22 mouse cellular contexts compared by ENCODE assay signal in genomic region chr5:129208279-129208678, GRCm38 (mm10).
DNase-seq lines count a peak whose midpoint lies in the region; ATAC-seq lines count a peak whose summit lies in the region.
"Had no signal": no experiment of that assay in that cellular context is flagged by ENCODE, and none has a peak within 500 bp of the region (broad histone marks: within the 10 kb centered on the region; RNA-seq: fewer than 3 reads in every experiment).

No protein-coding gene starts in this region.

- 0 out of 2 replicates have a peak, but pooled peaks cover 7% of the 10 kb centered on the region for H3K27me3 ChIP-seq in kidney, embryonic 14.5 days (ENCODE audit: control insufficient read depth, insufficient read depth, low read length)
- H3K27me3 ChIP-seq in kidney, embryonic 16.5 days (ENCODE audit: insufficient read depth, low read length): no peaks in the 10 kb centered on the region; the same call in 1 of the 2 replicates
- H3K27me3 ChIP-seq: CH12.LX; forebrain, embryonic 13.5 days; forebrain, embryonic 15.5 days had no signal

- no peak overlapping the region for H3K4me3 ChIP-seq in kidney, embryonic 14.5 days (ENCODE audit: low read length)
- no peak overlapping the region for H3K4me3 ChIP-seq in kidney, embryonic 16.5 days (ENCODE audit: low read length)
- H3K4me3 ChIP-seq: embryonic facial prominence, embryonic 10.5 days; embryonic facial prominence, embryonic 12.5 days; forebrain, embryonic 13.5 days; forebrain, embryonic 15.5 days had no signal

- peaks cover 10% of the 10 kb centered on the region; the same call in 1 of the 2 replicates for H3K4me1 ChIP-seq in kidney, embryonic 14.5 days (ENCODE audit: control insufficient read depth, insufficient read depth, low read length)
- H3K4me1 ChIP-seq in kidney, embryonic 16.5 days (ENCODE audit: insufficient read depth, low read length): peaks cover 18% of the 10 kb centered on the region; the same call in 1 of the 2 replicates
- H3K4me1 ChIP-seq: forebrain, embryonic 15.5 days had no signal

- H3K4me2 ChIP-seq in kidney, embryonic 14.5 days (replicated peaks; ENCODE audit: low read depth, low read length): no peak overlapping the region
- no peak overlapping the region for H3K4me2 ChIP-seq in kidney, embryonic 16.5 days (replicated peaks; ENCODE audit: low read depth, low read length)
- H3K4me2 ChIP-seq: embryonic facial prominence, embryonic 12.5 days; forebrain, embryonic 13.5 days; forebrain, embryonic 15.5 days had no signal

- no peak overlapping the region for H3K9ac ChIP-seq in kidney, embryonic 14.5 days (ENCODE audit: low read depth, low read length)
- H3K9ac ChIP-seq in kidney, embryonic 16.5 days (replicated peaks; ENCODE audit: low read length): no peak overlapping the region
- H3K9ac ChIP-seq: embryonic facial prominence, embryonic 12.5 days; forebrain, embryonic 13.5 days; forebrain, embryonic 15.5 days; forebrain, postnatal 0 days had no signal

- DNase-seq in kidney, adult 9 months: no peak
- no peak for DNase-seq in kidney, adult 8-10 months
- DNase-seq in MN1 (ENCODE audit: low spot score): peak; percentile 46
- DNase-seq: adrenal gland, adult 2 months; adrenal gland, postnatal 10 days; adrenal gland, postnatal 36 days; B cell, adult 2 months; cerebellum, adult 11-12 months; cerebellum, adult 2 months; cerebellum, adult 9-10 months; cerebellum, postnatal 10 days; cerebellum, postnatal 25 days; forebrain, postnatal 0 days had no signal

- peak overlapping the region; percentile 32; the same call in 1 of the 2 replicates for H3K27ac ChIP-seq in kidney, embryonic 14.5 days (ENCODE audit: low read depth, low read length)
- no peak overlapping the region for H3K27ac ChIP-seq in kidney, embryonic 16.5 days (ENCODE audit: low read length)
- H3K27ac ChIP-seq: embryonic facial prominence, embryonic 10.5 days; embryonic facial prominence, embryonic 12.5 days; forebrain, embryonic 13.5 days; forebrain, embryonic 15.5 days had no signal

- H3K36me3 ChIP-seq in kidney, embryonic 14.5 days (ENCODE audit: control insufficient read depth, insufficient read depth, low read length): no peaks in the 10 kb centered on the region
- H3K36me3 ChIP-seq in kidney, embryonic 16.5 days (ENCODE audit: insufficient read depth, low read length): no peaks in the 10 kb centered on the region
- H3K36me3 ChIP-seq: embryonic facial prominence, embryonic 10.5 days; embryonic facial prominence, embryonic 12.5 days; forebrain, embryonic 15.5 days; G1E had no signal

- ATAC-seq in kidney, embryonic 14.5 days (ENCODE audit: low FRiP score, low TSS enrichment): peak; percentile 53; the same call in 1 of the 2 replicates
- ATAC-seq in kidney, embryonic 16.5 days (ENCODE audit: low FRiP score, low TSS enrichment): peak; percentile 55
- ATAC-seq: CD4-positive, CD25-positive, alpha-beta regulatory T cell, adult 4 months; forebrain, embryonic 13.5 days; forebrain, embryonic 15.5 days; forebrain, postnatal 0 days had no signal

- no peaks in the 10 kb centered on the region for H3K9me3 ChIP-seq in kidney, embryonic 14.5 days (ENCODE audit: control insufficient read depth, low read length)
- H3K9me3 ChIP-seq in kidney, embryonic 16.5 days (ENCODE audit: low read length): peaks cover 6% of the 10 kb centered on the region
- H3K9me3 ChIP-seq: embryonic facial prominence, embryonic 10.5 days; embryonic facial prominence, embryonic 12.5 days; forebrain, embryonic 13.5 days; forebrain, embryonic 15.5 days had no signal
